Mouse (Mus musculus): ENCODE results near the gene Iqgap2.

Iqgap2 gene

DNA sequence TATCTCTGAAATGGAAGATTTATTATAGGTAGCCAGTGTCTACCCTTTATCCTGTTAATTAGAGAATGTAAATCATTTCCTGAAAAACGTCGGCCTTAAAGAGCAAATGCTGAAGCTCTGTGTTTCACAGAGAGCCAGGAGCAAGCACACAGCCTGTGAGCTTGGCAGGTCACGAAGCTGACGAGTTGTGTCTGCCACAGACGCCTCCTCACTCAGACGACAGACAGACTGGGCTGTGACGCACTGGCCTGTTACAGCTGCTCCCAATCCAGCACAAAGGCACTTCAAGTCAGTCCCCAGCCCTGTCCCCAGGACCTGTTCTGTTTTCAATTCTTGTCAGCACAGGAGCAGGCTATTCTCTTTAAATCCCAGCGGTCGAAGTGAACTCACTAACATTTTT, 236.4 kb downstream of the Iqgap2 start:
- peak; percentile 14 for DNase-seq (ENCODE audit: low read depth, low spot score)

- no peak for DNase-seq (ENCODE audit: low read depth, low spot score)
Measured at GRCm38 (mm10) chr13:95653696-95654095, 238.0 kb downstream of the Iqgap2 start.

- DNase-seq (ENCODE audit: low read depth, low spot score) = no peak
Measured at GRCm38 (mm10) chr13:95651870-95652668, 239.7 kb downstream of the Iqgap2 start.

DNA sequence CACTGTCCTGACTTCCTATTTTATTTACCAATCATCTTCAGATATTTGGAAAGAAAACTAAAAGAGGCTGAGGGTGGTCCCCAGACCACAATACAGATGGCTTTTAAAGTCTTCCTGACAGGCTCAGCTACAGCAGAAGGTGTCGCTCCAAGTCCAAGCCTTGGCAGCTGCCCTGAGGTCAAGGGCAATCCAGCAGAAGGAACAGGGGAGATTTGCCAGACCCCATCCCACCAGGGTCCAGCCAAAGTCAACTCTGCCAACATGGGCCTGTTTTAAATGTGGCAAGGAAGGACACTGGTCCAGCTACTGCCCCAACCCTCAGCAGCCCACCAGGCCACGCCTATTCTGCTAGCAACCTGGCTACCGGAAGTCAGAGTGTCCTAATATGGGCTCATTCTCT, 241.8 kb downstream of the Iqgap2 start:
- no peak for DNase-seq (ENCODE audit: low read depth, low spot score)

DNA sequence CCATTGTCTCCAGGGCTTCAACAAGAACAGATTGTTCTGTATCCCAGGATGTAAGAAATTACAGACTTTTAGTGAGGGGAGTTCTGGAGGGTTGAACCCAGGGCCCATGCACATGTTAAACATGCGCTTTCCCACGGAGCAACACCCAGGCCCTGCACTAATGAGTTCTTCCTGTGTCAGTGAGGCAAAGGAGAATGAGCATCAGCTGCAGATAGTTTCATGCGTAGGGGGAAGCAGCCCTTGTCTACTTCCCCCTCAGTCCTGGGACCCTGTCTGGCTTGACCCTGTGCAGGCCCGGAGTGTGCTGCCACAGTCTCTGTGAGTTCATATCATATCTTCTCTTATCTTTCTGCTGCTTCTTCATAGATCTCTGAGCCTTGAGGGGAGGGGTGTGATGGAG, 244.5 kb downstream of the Iqgap2 start:
- no peak for DNase-seq (ENCODE audit: low read depth, low spot score)

- no peak for DNase-seq (ENCODE audit: low read depth, low spot score)
Measured at GRCm38 (mm10) chr13:95646687-95647111, 245.0 kb downstream of the Iqgap2 start.

GRCm38 (mm10) chr13:95643740-95644139, 248.0 kb downstream of the Iqgap2 start:
- no peak for DNase-seq (ENCODE audit: low read depth, low spot score)

- no peak for DNase-seq (ENCODE audit: low read depth, low spot score)
Measured at GRCm38 (mm10) chr13:95641061-95641986, 250.4 kb downstream of the Iqgap2 start.

- no peak for DNase-seq (ENCODE audit: low read depth, low spot score)
Measured at GRCm38 (mm10) chr13:95640408-95640807, 251.3 kb downstream of the Iqgap2 start.

DNA sequence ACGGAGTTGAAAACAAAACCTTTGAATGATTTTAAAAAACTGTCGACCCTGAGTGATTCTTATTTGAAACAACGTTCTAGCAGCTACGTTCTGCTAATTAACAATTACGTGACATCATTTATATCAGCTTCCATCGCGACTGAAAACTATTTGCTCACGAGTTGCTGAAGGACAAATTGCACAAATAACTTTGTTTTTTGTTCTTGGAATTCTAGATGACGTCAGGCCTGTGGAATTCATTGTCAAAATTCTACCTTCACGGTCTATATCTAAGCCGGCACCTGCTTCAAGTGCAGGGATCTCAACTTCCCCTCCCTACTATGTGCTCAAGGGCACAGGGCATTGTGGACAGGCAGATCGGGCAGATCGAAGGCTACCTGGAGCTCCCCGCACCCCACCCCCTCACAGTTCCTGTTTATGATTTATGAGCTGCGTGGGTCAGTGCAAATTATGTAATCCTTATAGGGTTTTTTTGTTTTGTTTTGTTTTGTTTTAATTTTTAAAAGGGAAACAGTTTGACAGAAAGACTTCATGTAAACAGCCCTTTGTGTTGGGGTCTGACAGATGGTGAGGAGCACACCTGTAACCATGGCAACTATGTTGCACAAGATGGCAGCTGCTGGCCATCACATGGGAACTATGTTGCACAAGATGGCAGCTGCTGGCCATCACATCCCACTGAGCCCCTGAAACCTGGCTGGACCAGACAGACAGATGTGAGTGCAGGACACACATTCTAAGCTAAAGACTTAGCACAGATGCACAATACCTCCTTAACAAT, 252.2 kb downstream of the Iqgap2 start:
- no peak for DNase-seq (ENCODE audit: low read depth, low spot score)

DNA sequence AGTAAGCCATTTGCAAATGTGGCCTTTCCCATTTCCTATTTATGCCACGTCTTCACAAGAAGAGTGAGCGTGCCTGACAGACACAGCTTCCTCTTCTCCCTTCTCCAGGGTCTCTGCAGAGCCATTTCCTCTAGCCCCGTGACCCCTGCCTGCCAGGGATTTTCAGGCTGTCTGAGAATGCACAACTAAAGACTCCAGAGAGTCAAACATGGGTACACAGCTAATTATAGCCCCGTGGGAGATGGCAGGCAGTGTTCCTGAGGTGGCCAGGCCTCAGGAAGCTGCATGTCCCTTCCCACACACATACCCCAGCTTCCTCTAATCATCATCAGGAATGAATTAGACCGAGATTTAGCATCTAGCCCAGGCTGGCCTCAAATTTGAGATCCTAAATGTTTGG, 252.8 kb downstream of the Iqgap2 start:
- DNase-seq (ENCODE audit: low read depth, low spot score) = no peak

DNA sequence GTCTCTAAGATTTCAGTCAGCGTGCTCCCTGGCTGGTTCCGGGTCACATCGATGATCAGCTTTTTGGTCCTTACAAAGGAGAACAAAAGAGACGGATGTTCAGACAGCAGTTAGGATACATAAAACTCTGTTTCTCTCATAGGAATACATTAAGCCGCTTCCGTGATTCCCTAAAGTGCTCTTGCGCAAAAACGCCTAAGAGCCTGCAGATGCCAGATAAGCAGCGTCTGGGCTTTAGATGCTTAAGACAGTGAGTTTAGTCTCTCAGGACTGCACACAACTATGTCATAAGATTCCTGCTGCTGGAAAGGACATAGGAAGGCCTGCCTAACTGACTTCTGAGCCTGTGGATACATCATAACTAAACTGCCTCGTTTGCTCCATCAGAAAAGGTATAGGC, 254.0 kb downstream of the Iqgap2 start:
- DNase-seq (ENCODE audit: low read depth, low spot score) = no peak

- DNase-seq (ENCODE audit: low read depth, low spot score) = no peak
Measured at GRCm38 (mm10) chr13:95635301-95635700, 256.4 kb downstream of the Iqgap2 start.

- DNase-seq (ENCODE audit: low read depth, low spot score) = no peak
Measured at GRCm38 (mm10) chr13:95634451-95634850, 257.3 kb downstream of the Iqgap2 start.

DNA sequence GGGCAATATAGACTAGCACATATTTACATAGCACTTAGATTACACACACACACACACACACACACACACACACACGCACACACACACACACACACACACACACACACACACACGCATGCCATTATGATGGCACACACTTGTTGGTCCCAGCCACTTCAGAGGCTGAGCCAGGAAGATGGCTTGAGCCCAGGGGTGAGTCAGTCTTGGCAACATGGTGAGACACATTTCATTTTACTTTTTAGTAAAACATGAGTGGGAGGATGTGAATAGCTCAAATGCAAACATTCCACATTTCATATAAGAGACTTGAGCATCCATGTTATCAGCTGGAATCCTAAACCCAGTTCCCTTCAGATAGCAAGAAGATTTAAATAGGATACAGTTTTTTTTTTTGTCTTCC, 258.3 kb downstream of the Iqgap2 start:
- DNase-seq (ENCODE audit: low read depth, low spot score) = no peak

DNA sequence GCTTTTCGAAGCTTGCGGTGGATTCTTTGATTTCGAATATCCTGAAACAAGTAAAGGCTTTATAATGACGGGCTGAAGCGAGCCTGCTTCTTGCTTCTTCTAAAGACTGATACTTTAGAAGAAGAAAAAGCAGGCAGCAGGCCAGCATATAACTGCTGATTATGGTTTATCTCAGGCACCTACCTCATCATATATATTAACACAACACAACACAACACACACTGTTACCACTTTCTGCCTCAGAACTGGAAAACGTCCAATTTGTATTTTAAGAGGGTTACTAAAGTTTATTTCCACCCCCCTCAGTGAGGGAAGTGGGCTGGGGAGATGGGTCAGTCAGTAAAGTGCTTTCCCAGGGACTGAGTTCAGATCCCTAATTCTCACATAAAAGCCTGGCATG, 259.6 kb downstream of the Iqgap2 start:
- no peak for DNase-seq (ENCODE audit: low read depth, low spot score)

- DNase-seq (ENCODE audit: low read depth, low spot score) = no peak
Measured at GRCm38 (mm10) chr13:95630747-95631146, 261.0 kb downstream of the Iqgap2 start.

DNA sequence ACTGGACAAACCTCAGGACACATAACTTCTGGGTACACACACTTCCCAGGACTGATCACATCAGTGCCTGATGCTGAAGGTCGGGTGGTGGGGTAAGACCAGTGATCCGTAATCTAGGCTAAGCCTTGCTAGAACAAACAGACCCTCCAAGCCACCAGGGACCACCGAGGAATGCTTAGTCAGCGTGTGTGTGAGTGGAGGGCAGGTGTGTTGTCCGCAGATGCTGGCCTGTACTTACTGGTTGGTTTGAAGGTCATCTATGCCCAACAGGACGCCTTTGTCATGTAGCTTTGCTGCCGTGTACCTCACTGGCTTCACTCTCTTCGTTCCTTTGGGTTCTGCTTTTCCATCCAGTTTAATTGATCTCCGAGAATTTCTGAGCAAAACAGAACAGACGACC, 262.0 kb downstream of the Iqgap2 start:
- peak; percentile 28 for DNase-seq (ENCODE audit: low read depth, low spot score)

DNA sequence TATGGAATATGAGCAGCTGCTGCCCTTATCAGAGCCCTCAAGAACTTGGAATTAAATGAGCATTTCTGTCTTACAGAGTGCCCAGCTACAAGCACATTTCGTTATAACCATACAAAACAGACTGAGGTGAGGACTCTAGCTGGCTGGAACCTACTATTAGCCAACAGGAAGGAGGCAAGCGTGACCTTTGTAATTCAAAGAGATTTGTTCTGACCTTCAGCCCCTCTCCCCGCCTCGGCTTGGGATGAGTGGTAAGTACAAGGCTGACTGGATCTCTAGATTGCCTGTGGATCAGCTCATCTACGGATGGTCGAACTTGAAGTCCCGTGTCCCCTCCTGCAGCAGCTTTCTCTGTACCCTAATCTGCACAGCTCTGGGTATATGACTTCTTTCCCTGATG, 265.0 kb downstream of the Iqgap2 start:
- DNase-seq (ENCODE audit: low read depth, low spot score) = peak; percentile 31

GRCm38 (mm10) chr13:95623042-95623441, 268.7 kb downstream of the Iqgap2 start:
- DNase-seq (ENCODE audit: low read depth, low spot score) = no peak

- no peak for DNase-seq (ENCODE audit: low read depth, low spot score)
Measured at GRCm38 (mm10) chr13:95621563-95621962, 270.2 kb downstream of the Iqgap2 start.

GRCm38 (mm10) chr13:95618859-95619258, 272.9 kb downstream of the Iqgap2 start:
- no peak for DNase-seq (ENCODE audit: low read depth, low spot score)
